Mouse (Mus musculus) T-helper 17 cell (primary cell): ENCODE results near the gene Gtf2a2.

ENCODE experiments used
- in situ Hi-C, 2 experiments: fragments of 300-600 bp; cut with MboI, MseI; formaldehyde crosslinking; loops; 1 replicate in 1 of 2; 2 replicates in 1 of 2; pipeline ENCODE4 v1.15.1; 2025; ENCODE audit warnings: high pct_unique_total_duplicates in 2 of 2

The Gtf2a2 gene

DNA sequence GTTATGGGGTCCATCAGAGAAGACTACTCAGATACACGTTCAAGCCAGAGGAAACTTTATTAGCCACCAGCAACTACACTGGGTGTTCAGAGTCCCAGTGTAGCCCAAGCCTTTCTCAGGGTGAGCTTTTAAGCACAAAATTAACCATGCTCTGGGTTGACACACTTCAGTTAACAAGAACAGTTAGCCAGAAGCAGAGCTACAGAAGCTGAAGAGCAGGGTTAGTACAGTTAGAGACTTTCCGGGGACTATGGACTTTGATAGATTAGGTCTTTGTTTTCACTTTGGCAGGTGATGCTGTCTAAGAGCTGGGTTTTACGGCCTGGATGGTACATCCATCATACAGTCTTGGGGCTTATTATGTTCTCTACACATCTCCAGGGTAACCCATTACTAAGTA, 40.4 kb downstream of the Gtf2a2 start:
- in situ Hi-C loops = no loop called here

DNA sequence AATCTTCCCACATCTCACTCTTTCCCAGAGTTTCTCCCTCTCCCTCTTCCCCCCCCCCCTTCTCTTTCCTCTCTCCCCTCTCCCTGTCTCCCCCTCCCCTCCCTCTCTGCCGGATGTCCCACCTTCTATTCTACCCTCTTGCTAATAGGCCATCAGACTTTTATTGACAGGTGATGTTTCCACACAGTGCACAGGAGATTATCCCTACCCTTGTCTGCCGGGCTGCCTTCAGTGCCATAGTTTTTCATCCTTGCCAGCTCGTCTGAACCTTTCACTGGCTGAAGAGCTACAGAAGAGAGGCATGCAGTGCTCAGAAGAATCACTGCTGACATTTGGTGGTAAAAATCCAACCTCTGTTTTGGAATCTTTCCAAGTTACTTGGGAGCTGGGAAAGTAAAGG, 41.1 kb downstream of the Gtf2a2 start:
- in situ Hi-C loops = no loop called here

DNA sequence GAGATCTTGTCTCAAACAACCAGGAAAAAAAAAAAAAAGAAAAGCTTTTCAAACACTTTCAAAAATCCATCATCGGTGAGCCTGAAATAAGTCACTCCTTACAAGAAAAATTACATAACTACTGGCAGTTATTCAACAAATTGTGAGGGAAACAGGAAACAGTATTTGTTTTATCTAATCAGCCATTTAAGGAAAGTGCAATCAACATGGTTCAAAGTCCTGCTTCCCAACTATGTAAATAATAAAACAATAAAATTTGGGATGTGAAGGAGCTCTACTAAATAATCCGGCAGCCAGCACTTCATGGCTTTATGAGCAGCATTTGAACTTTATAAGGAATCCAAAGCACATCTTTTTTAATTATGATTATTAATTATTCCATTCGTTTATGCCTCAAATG, 49.7 kb downstream of the Gtf2a2 start:
- in situ Hi-C loops = no loop called here

DNA sequence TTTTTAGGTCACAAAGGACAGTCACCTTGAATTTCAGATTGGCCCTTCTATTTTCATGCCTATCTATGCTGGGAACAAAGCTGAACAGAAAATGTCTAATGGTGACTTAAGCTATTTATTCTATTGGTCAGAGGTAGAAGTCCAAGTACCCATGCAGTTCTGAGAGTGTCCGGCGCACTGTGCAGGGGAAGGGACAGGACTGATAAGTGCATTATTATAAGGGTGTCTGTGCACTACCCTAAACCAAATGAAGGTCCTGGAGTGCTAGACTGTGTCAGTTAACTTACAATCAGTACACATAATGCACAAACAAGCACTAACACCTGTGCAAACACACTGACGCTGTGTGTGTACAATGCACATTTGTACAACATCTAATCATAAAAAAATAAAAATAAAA, 55.1 kb downstream of the Gtf2a2 start:
- in situ Hi-C loops = no loop called here

DNA sequence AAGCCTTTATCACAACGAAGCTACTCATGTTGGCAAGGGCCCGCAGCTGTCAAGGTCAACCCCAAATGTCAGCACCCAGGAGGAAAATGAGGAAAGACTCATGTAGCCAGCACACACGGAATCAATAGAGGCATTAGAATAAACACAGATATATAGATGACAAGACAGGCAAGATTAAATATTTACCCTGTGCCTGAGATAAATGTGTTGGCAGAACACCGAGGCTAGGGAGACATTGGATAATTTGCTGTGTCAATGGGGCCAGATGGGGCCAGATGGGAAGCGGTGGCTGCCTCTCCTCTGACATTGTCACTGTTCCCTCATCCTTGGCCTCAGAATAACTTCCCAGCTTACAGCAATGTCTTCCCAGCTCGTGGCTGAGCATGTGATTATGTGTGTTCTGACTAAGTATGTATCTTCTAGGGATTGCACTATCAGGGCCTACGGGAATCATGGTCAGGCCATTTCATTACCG, 57.6 kb downstream of the Gtf2a2 start:
- in situ Hi-C loops = no loop called here

DNA sequence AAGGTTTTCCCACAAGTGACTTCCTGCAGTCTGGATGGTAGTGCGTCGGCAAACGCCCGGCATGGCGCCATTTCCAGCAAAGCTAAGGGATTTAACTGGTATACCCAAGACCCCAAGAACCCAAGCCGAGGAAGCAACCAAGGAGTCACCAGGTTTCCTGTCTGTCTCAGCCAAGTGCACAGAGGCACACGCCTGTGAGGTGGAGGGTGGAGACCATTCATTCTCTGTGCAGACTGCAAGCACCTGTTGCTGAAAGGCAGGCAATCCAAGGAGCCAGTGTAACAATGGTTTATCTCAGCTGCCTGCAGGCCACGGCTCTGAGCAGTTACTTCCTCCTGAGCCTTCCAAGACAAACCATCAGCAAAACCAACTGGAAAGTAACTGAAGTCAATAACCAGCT, 60.0 kb downstream of the Gtf2a2 start:
- in situ Hi-C loops = no loop called here
